Comparison of ENCODE assay signal across 10 mouse cellular contexts in genomic region chr3:86040286-86041201, GRCm38 (mm10). TPM values are rescaled to one million over a fixed set of nuclear protein-coding genes. Genes with fewer than 3 reads are reported as not detected.
DNase-seq lines count a peak whose midpoint lies in the region; ATAC-seq lines count a peak whose summit lies in the region.
"Had no signal": no experiment of that assay in that cellular context is flagged by ENCODE, and none has a peak within 500 bp of the region (broad histone marks: within the 10 kb centered on the region; RNA-seq: fewer than 3 reads in every experiment).

No protein-coding gene starts in this region.

- DNase-seq in adrenal gland, adult (ENCODE audit: inconsistent age in 2 of 2, low spot score in 1 of 2), result peak; percentile 37 to 78
- DNase-seq in adrenal gland, adult 18-20 months (ENCODE audit: low spot score in 2 of 2), result no peak
- DNase-seq in 3134 (ENCODE audit: extremely low read depth, insufficient read length, low spot score), result peak; percentile 77
- DNase-seq in heart, adult 8-10 months (ENCODE audit: low spot score), result peak; percentile 78
- peak; percentile 23 to 45 for DNase-seq in kidney, postnatal 25 days
- DNase-seq in spleen, adult 18-20 months, result no peak
- no peak for DNase-seq in left cerebral cortex, postnatal 10 days (ENCODE audit: extremely low spot score in 1 of 2, low spot score in 2 of 2)

- intact Hi-C loops in left cerebral cortex, postnatal 10 days (cut with DNase I), result no loop called here

- no peak for ATAC-seq in erythroblast, adult 5-6 weeks (replicated peaks; ENCODE audit: low FRiP score, poor library complexity, severe bottlenecking)

RNA-seq across cellular contexts. Expression of gene Prss48, which starts 38.3 kb away (rescaled TPM):
- total RNA-seq in adrenal gland, adult 18-20 months (2021), result not detected
- not detected for total RNA-seq in heart, adult 8-10 months (2022)
- total RNA-seq in left cerebral cortex, postnatal 10 days (2021), result not detected
- not detected in 2 replicates for total RNA-seq in erythroblast, adult 5-6 weeks (2015; ENCODE audit: low replicate concordance)
- not detected in 2 replicates for total RNA-seq in erythroblast, adult 5-6 weeks (2017; ENCODE audit: low replicate concordance)
- total RNA-seq: gastrocnemius, adult 8-10 months; megakaryocyte, adult 5-6 weeks had no signal

Comparison
In these comparisons a context has a peak if more than half of its experiments do, and no peak if none do; other contexts are left out.
1. DNase-seq: peak in adrenal gland, adult (2 of 2), 3134 (single experiment), heart, adult 8-10 months (single experiment) and kidney, postnatal 25 days (2 of 2); none in adrenal gland, adult 18-20 months (0 of 2), spleen, adult 18-20 months (0 of 2) and left cerebral cortex, postnatal 10 days (0 of 2).